Mouse (Mus musculus) lung, adult 10 weeks (tissue): Measurements from ENCODE around the gene Adam26b. TPM values are rescaled to one million over a fixed set of nuclear protein-coding genes. Genes with fewer than 3 reads are reported as not detected.

Experiments used
- polyA plus RNA-seq: library from polyadenylated mRNA; stranded (reverse); fragments of 350-450 nt; fragmentation: Illumina TruSeq; extraction: RNeasy Lipid Tissue Mini Kit (QIAGEN cat#74804); gene quantifications from one replicate; pipeline ENCODE4 v1.2.3, GENCODE M21; 2014; ENCODE audit warnings: low read depth, low replicate concordance; ENCODE audit not compliant: insufficient read depth

Gene Adam26b
- not detected for polyA plus RNA-seq

GRCm38 (mm10) chr8:43528006-43528405 is at the start of gene Adam26b:
Gene Adam26b, minus strand, starts transcription at chr8:43528106.

GRCm38 (mm10) chr8:43576607-43577006 is 48.7 kb upstream of the Adam26b start, which contains the start of gene Adam26a:
Gene Adam26a, minus strand, starts transcription at chr8:43576707.

Other genes with a start within 250 kb of the Adam26b start
- gene Zfp42, start 221.1 kb downstream of the Adam26b start, polyA plus RNA-seq, result not detected
- not detected for gene Adam26a, start 48.6 kb upstream of the Adam26b start, polyA plus RNA-seq
- gene Gm5346, start 99.2 kb upstream of the Adam26b start, polyA plus RNA-seq, result not detected
- not detected for gene Adam34, start 181.9 kb upstream of the Adam26b start, polyA plus RNA-seq